Mouse (Mus musculus): ENCODE results near the gene P2ry14. TPM values are rescaled to one million over a fixed set of nuclear protein-coding genes. Genes with fewer than 3 reads are reported as not detected.
"Not testable (repeated sequence)": the region's sequence is repeated elsewhere in the genome, so short reads cannot be mapped to it uniquely, and the experiment has no call there.

P2ry14 gene
- polyA plus RNA-seq, 1 experiment from 2014 or later = 2.6 TPM

DNA sequence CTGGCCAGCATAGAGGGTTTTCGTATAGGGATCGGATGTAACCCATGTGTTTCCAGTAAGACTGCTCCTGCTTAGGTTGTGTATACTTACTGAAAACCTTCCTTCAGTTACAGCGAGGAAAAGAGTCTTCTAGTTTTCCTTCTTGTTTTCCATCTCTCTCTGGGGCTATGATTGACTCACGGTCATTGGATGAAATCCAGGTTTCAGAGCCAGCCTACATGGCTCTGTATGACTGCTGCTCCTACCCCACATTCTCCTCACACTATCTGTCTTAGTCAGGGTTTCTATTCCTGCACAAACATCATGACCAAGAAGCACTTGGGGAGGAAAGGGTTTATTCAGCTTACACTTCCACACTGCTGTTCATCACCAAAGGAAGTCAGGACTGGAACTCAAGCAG, 12.5 kb downstream of the P2ry14 start:
- not testable (repeated sequence) for H3K9me3 ChIP-seq; H3K4me2 ChIP-seq (replicated peaks); H3K9ac ChIP-seq; H3K27me3 ChIP-seq; ATAC-seq (ENCODE audit: insufficient number of reproducible peaks, insufficient read depth, low FRiP score, low TSS enrichment); H3K27ac ChIP-seq; H3K36me3 ChIP-seq; H3K4me3 ChIP-seq; H3K4me1 ChIP-seq
- 82% methylated on average over 4 of the region's 4 CpGs for WGBS

DNA sequence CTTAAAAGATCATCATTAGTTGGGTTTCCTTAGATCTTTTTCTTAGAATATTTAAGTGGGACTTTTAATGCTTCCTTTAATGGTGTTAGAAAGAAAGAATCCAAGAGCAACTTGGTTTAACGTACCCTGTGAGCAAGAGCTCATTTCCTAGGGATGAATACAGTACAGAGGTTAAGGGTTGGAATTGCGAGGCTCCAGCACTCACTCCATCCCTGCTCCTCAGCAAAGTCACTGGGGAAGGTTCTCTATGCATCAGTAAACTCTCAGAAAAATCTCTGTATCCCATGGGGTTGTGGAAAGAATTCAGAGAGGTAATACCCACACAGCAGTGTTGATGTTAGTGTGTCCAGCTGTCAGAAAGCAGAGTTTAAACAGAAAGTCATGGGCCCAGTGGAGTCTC, 13.3 kb downstream of the P2ry14 start:
- H3K4me2 ChIP-seq (replicated peaks) = no peak overlapping the region
- WGBS = 75% methylated on average over 2 of the region's 2 CpGs
- H3K9me3 ChIP-seq = no peaks in the 10 kb centered on the region
- H3K9ac ChIP-seq = no peak overlapping the region
- H3K4me1 ChIP-seq = 0 out of 2 replicates have a peak, but pooled peaks cover 4% of the 10 kb centered on the region
- no peak overlapping the region for H3K27ac ChIP-seq
- no peak for ATAC-seq (ENCODE audit: insufficient number of reproducible peaks, insufficient read depth, low FRiP score, low TSS enrichment)
- H3K36me3 ChIP-seq = no peaks in the 10 kb centered on the region
- H3K4me3 ChIP-seq = no peak overlapping the region
- H3K27me3 ChIP-seq = no peaks in the 10 kb centered on the region

DNA sequence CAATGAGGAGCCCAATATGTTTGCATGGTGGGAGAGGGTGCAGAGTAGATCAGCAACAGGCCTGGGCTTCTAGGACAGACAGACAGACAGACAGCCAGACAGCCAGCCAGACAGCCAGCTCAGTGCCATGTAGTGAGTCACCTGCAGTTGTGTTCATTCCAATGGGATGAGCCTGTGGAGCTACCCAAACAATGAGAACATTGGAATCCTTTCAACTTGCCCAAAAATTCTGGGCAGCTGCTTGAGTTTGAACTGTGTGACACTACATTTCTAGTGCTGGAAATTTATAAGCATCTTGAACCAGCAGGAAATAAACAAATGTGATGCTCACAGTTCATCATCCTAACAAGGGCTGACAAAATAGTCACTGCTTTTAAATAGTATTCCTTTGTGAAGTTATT, 13.8 kb downstream of the P2ry14 start:
- Histone ChIP-seq H3K4me1 (0 out of 2 replicates have a peak, but pooled peaks cover 4% of the 10 kb centered on the region), H3K9me3 (no peaks in the 10 kb centered on the region), H3K36me3 (no peaks in the 10 kb centered on the region), H3K9ac (no peak overlapping the region), H3K4me3 (no peak overlapping the region), H3K4me2 (replicated peaks) (no peak overlapping the region), H3K27me3 (no peaks in the 10 kb centered on the region), H3K27ac (no peak overlapping the region)
- ATAC-seq (ENCODE audit: insufficient number of reproducible peaks, insufficient read depth, low FRiP score, low TSS enrichment) = no peak

DNA sequence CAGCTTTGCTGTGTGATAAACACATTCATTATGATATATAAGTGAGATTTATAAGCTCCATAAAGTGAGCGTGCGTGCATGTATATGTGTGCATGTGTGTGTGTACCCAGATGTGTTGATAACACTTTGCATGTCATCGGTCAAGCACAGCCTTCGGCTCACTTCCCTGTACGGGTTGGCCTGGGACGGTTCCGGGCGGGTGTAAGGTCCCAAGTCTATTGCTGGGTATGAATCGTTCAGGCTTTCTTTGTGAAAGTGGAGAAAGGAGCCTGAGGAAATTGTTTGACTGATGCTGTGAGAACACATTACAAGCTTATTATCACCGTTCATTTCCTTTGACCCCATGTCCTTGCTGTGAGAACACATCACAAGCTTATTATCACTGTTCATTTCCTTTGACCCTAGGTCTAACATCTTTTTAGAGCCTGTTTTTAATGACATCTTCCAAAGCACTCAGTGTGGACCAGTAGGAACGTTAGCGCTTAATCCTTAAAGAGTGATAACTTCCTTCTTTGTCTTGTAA, 14.4 kb downstream of the P2ry14 start:
- no peak for ATAC-seq (ENCODE audit: insufficient number of reproducible peaks, insufficient read depth, low FRiP score, low TSS enrichment)
- 79% methylated on average over 12 of the region's 12 CpGs for WGBS
- 0 out of 2 replicates have a peak, but pooled peaks cover 4% of the 10 kb centered on the region for H3K4me1 ChIP-seq

DNA sequence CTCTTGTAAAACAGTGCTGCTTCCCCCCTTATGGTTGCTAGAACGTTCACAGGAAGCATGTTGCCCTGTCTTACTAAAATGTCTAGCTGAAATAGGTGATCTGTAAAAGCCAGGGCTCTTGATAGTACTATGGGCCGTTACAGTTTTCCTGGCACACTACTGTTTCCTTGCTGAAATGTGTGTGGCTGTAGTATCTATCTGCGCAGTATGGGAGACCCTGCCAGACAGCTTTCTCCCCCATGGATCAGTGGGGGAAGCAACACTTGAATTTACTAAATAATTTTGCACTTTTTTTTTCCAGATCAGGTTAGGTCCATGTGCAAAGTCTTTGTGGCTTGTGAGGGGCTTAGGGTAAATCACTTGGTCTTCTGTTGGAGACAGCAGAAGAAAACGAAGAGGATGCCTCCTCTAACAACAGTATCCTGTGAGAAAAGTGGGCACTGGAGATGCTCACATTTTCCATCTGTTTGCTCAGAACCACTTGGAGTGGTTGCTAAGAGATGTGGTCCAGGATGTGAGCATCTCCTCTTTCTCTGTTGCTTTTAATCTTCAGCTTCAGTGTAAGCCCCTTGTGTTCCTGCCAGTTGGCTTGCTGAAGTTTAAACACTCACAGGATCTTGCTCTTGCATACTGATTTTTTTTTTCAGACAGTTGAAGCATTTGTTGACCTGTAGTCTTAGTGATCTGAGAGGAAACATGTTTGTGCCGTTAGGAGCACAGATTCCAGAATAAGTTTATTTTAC, 17.3 kb downstream of the P2ry14 start:
- H3K4me2 ChIP-seq (replicated peaks) = no peak overlapping the region
- no peaks in the 10 kb centered on the region for H3K27me3 ChIP-seq
- no peak overlapping the region for H3K4me3 ChIP-seq
- H3K4me1 ChIP-seq = no peaks in the 10 kb centered on the region; the same call in 1 of the 2 replicates
- no peaks in the 10 kb centered on the region for H3K36me3 ChIP-seq
- WGBS = 76% methylated on average over 5 of the region's 5 CpGs
- ATAC-seq (ENCODE audit: insufficient number of reproducible peaks, insufficient read depth, low FRiP score, low TSS enrichment) = no peak
- no peak overlapping the region for H3K27ac ChIP-seq
- no peak overlapping the region for H3K9ac ChIP-seq
- H3K9me3 ChIP-seq = no peaks in the 10 kb centered on the region

More for the DNA sequence above, 14.4 kb downstream of the P2ry14 start:
- Histone ChIP-seq H3K27me3 (no peaks in the 10 kb centered on the region), H3K9ac (no peak overlapping the region), H3K9me3 (no peaks in the 10 kb centered on the region), H3K4me2 (replicated peaks) (no peak overlapping the region), H3K4me3 (no peak overlapping the region), H3K36me3 (no peaks in the 10 kb centered on the region), H3K27ac (no peak overlapping the region)

DNA sequence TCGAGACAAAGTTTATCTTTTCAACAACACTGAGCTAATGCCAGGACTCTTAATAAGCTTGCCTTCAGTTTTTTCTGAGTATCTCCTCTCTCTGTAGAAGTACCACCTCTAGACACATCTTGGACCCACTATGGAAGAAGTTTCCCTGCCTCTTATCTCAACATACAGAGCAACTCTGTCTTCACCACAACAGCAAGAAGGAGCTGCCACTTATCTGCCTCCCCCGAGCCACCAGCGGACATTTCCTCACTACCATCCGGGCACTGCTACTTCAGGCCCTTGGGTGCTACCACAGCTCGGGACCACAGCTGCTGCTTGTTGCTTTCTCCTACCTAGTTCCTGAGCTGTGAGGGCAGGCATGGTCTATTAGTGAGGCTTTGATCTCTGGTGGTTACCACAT, 20.2 kb downstream of the P2ry14 start:
- H3K9ac ChIP-seq = no peak overlapping the region
- no peak overlapping the region for H3K4me2 ChIP-seq (replicated peaks)

DNA sequence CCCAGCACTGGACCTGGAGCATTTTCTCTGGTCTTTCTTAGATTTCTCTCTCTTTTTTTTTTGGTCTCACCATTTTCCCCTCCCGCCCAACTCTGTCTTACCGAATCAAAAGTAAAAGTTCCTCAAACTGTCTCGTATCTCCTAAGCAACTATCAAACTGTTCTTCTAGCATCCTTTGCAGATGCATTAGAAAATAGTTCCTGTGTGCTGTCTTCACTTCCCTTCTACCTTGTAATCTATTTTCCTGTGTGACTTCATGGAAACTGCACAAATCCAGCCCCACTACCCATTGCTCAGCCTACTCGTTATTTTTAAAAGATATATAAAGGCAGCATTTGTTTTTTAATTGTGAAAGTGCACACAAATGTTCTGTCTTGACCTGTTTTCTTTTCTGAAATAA, 21.5 kb downstream of the P2ry14 start:
- H3K27ac ChIP-seq = no peak overlapping the region
- no peak overlapping the region for H3K9ac ChIP-seq
- no peaks in the 10 kb centered on the region for H3K9me3 ChIP-seq
- no peak overlapping the region for H3K4me2 ChIP-seq (replicated peaks)
- H3K4me1 ChIP-seq = no peaks in the 10 kb centered on the region; the same call in 1 of the 2 replicates
- H3K27me3 ChIP-seq = no peaks in the 10 kb centered on the region
- WGBS = 91% methylated on average over 4 of the region's 4 CpGs
- no peak overlapping the region for H3K4me3 ChIP-seq
- ATAC-seq (ENCODE audit: insufficient number of reproducible peaks, insufficient read depth, low FRiP score, low TSS enrichment) = no peak
- H3K36me3 ChIP-seq = no peaks in the 10 kb centered on the region

More for the DNA sequence above, 20.2 kb downstream of the P2ry14 start:
- WGBS = 88% methylated on average over 5 of the region's 5 CpGs
- Histone ChIP-seq H3K4me1 (no peaks in the 10 kb centered on the region; the same call in 1 of the 2 replicates), H3K4me3 (no peak overlapping the region), H3K27me3 (no peaks in the 10 kb centered on the region), H3K36me3 (no peaks in the 10 kb centered on the region), H3K27ac (no peak overlapping the region), H3K9me3 (no peaks in the 10 kb centered on the region)
- no peak for ATAC-seq (ENCODE audit: insufficient number of reproducible peaks, insufficient read depth, low FRiP score, low TSS enrichment)

DNA sequence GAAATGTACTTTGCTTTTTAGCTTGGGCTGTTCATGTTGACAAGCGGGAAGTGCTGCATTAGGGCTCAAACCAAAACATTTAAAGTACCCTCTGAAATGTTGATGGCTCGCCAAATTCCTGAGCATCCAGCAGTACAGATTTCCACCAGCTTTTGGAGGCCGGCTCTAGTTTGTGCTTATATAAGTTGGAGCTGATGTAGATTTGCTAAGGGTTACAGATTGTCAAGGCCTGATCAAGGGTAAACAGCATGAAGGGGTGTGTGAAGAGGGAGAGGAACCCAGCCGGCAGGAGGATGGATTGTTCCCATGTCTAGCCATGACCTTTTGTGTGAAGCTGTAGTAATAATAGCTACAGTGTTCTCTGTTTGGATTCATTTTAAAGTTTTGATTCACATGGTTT, 22.3 kb downstream of the P2ry14 start:
- no peaks in the 10 kb centered on the region for H3K9me3 ChIP-seq
- ATAC-seq (ENCODE audit: insufficient number of reproducible peaks, insufficient read depth, low FRiP score, low TSS enrichment) = no peak
- H3K27me3 ChIP-seq = no peaks in the 10 kb centered on the region
- WGBS = 56% methylated on average over 4 of the region's 4 CpGs
- no peak overlapping the region for H3K27ac ChIP-seq
- no peak overlapping the region for H3K4me3 ChIP-seq
- no peak overlapping the region for H3K9ac ChIP-seq
- H3K4me2 ChIP-seq (replicated peaks) = no peak overlapping the region
- no peaks in the 10 kb centered on the region; the same call in 1 of the 2 replicates for H3K4me1 ChIP-seq
- no peaks in the 10 kb centered on the region for H3K36me3 ChIP-seq

DNA sequence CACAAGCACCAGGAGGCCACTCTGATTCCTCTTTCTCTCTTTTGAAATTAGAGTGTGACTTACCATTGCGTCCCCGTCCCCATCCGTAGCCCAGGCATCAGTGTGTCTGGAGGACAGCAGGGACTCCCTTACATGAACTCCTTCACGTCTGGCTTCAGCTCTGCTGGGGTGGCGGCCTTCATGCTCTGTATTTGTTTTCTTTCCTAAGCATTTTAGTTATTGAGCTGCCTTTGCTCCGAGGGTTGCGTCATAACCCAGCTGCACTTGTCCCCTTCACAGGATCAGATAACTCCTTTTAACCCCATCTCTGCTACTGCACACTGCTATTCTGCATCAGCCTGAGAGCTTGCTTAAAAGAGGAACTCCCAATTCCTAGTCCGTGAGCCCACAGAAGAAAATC, 23.0 kb downstream of the P2ry14 start:
- WGBS = 35% methylated on average over 8 of the region's 8 CpGs

DNA sequence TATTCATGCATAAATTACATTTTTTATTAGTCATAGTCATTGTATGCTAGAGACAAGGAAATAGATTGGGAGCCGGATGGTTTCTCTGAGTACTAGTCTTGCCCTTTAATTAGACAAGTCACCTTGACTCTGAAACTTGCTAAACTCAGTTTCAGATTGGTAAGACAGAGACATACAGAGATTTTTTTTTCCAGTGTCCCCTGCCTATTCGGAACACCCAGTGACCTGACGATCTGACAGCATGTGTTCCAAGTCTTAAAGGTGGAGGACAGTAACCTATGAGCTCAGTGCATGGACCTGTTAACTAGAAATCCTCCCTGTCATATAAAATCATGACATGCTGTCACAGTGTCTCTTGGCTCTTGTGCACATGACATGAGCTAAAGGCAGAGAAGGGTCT, 23.9 kb downstream of the P2ry14 start:
- H3K27me3 ChIP-seq = no peaks in the 10 kb centered on the region
- H3K9ac ChIP-seq = no peak overlapping the region
- ATAC-seq (ENCODE audit: insufficient number of reproducible peaks, insufficient read depth, low FRiP score, low TSS enrichment) = no peak
- H3K9me3 ChIP-seq = no peaks in the 10 kb centered on the region
- H3K36me3 ChIP-seq = no peaks in the 10 kb centered on the region
- H3K4me2 ChIP-seq (replicated peaks) = no peak overlapping the region
- peaks cover 5% of the 10 kb centered on the region; the same call in 1 of the 2 replicates for H3K4me1 ChIP-seq
- no peak overlapping the region for H3K27ac ChIP-seq
- 84% methylated on average over 3 of the region's 3 CpGs for WGBS
- no peak overlapping the region for H3K4me3 ChIP-seq

More for the DNA sequence above, 23.0 kb downstream of the P2ry14 start:
- no peak overlapping the region for H3K4me3 ChIP-seq
- H3K36me3 ChIP-seq = no peaks in the 10 kb centered on the region
- ATAC-seq (ENCODE audit: insufficient number of reproducible peaks, insufficient read depth, low FRiP score, low TSS enrichment) = no peak
- no peak overlapping the region for H3K9ac ChIP-seq
- H3K27ac ChIP-seq = no peak overlapping the region
- H3K27me3 ChIP-seq = no peaks in the 10 kb centered on the region
- no peak overlapping the region for H3K4me2 ChIP-seq (replicated peaks)
- H3K9me3 ChIP-seq = no peaks in the 10 kb centered on the region
- peaks cover 5% of the 10 kb centered on the region; the same call in 1 of the 2 replicates for H3K4me1 ChIP-seq

DNA sequence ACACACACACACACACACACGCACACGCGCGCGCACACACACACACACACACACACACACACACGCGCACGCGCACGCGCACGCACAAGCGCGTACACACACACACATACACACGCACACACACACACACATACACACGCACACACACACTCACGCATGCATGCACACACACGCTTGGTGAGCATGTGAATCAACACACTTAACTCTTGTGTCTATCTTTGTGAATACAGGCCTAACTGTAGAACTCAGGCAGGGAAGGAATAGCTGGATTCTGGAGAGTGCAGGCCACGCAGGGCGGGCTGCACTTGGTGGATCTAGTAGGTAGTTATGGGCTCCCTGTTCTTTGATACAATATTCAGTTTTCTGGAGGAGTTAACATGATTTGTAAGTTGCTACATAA, 24.7 kb downstream of the P2ry14 start:
- WGBS = 89% methylated on average over 20 of the region's 20 CpGs
- no peak overlapping the region for H3K4me2 ChIP-seq (replicated peaks)
- no peaks in the 10 kb centered on the region for H3K36me3 ChIP-seq
- no peak overlapping the region for H3K27ac ChIP-seq
- H3K4me1 ChIP-seq = peaks cover 5% of the 10 kb centered on the region; the same call in 1 of the 2 replicates
- no peak overlapping the region for H3K4me3 ChIP-seq
- no peaks in the 10 kb centered on the region for H3K9me3 ChIP-seq
- ATAC-seq (ENCODE audit: insufficient number of reproducible peaks, insufficient read depth, low FRiP score, low TSS enrichment) = no peak
- no peak overlapping the region for H3K9ac ChIP-seq
- H3K27me3 ChIP-seq = no peaks in the 10 kb centered on the region

DNA sequence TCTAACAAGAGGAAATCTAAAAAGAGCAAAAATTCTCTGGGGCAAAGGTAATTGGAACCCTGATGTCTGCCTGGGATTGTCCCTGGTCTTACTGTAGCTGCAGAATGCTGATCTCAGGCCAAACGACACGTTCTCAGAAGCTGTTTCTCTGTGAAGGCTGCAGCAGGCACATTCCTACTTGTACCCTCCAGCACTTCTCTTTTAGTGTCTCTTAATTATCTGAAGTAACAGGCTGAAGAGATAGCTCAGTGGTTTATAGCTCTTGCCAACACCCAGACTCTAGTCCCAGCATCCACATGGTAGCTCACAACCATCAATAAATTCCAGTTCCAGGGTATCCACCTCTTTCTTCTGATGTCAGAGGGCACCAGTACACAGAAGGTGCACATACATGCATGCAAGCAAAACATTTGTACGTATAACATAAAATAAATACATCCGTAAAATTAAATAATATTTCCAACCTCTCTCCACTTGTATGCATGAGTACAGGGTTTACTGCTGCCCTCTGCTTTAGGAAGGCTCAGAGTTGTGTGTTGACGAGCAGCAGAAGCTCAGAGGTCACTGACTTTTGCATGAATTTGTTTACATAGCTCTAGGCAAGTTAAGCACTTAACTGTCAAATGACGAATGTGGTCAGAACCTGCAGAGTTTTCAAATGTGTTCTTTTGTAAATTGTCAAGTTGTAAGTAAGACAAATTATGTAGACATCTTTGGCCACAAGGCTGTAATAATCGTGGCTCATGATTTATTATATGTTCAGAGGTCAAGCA, 27.4 kb downstream of the P2ry14 start:
- Histone ChIP-seq H3K4me2 (replicated peaks) (no peak overlapping the region), H3K27me3 (no peaks in the 10 kb centered on the region), H3K9me3 (no peaks in the 10 kb centered on the region), H3K4me1 (peaks cover 10% of the 10 kb centered on the region; the same call in 1 of the 2 replicates), H3K4me3 (no peak overlapping the region), H3K27ac (no peak overlapping the region), H3K9ac (no peak overlapping the region), H3K36me3 (no peaks in the 10 kb centered on the region)
- ATAC-seq (ENCODE audit: insufficient number of reproducible peaks, insufficient read depth, low FRiP score, low TSS enrichment) = no peak
- 46% methylated on average over 7 of the region's 7 CpGs for WGBS

Data from embryonic facial prominence, embryonic 12.5 days (tissue).